Mouse (Mus musculus): ENCODE measurements around the gene Pard6b. TPM values are rescaled to one million over a fixed set of nuclear protein-coding genes. Genes with fewer than 3 reads are reported as not detected.
"Not testable (repeated sequence)": the region's sequence is repeated elsewhere in the genome, so short reads cannot be mapped to it uniquely, and the experiment has no call there.

The Pard6b gene
- polyA plus RNA-seq, 1 experiment from 2014 or later, result 5.3 TPM

DNA sequence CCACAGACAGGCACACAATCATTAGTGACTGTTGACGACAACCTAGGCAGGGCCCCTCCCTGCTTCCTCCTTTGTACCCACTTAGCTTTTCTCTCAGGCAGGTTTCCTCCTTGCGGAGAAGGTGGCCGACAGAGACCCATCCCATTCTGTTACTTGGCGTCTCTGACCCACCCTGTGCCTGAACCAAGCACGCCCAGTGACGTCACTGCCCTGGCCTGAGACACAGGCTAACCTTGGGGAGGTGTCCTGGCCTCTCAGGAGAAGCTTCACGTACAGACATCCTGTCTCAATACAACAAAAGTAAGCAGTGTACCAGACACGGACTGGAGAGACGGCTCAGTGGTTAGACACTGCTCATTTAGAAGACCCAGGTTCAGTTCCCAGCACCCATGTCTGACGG lies 22.5 kb downstream of the Pard6b start:
- Histone ChIP-seq H3K4me1 (replicated peaks) (peaks cover 11% of the 10 kb centered on the region), H3K4me3 (no peak overlapping the region), H3K9me3 (replicated peaks) (no peaks in the 10 kb centered on the region), H3K9ac (no peak overlapping the region), H3K27ac (no peak overlapping the region), H3K27me3 (no peaks in the 10 kb centered on the region), H3K36me3 (peaks cover 12% of the 10 kb centered on the region), H3K4me2 (no peak overlapping the region)
- ATAC-seq (replicated peaks; ENCODE audit: insufficient number of reproducible peaks, insufficient read depth, low FRiP score, low read depth), result no peak
- 84% methylated on average over 10 of the region's 10 CpGs for WGBS

DNA sequence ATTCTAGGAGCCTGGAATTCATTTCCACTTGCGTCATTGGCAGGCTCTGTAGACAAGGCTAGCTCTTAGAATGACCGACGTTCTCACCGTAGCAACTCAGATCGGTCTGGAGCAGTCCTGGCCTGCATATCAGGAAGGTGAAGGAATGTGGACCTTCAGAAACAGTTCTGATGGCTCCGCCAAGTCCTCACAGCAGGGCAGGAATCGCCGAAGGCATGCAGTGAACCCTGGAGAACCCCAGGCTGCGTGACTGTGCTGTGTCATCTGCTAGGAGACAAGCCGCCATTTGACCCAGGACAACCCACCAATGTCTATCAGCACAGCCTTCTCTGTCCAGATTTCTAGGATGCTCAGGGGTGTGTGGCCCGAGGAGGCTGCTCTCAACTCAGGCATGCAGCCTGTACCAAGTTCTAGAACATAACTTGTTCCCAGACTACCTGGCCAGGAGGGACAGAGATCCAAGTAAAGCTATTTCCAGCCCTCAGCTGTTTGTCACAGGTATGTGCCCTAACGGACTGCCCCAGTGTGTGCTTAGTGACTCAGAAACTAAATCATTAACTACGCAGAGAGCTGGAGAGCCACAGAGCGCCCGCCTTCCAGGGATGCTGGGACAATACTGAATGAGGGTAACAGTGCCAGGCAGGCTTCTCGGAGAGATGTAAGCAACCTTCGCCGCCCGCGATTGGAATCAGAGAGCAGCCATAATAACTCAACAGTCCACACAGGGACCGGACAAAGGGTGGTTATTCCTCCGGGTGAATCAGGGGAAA lies 23.8 kb downstream of the Pard6b start:
- H3K36me3 ChIP-seq, result no peaks in the 10 kb centered on the region; the same call in 1 of the 2 replicates
- ATAC-seq (replicated peaks; ENCODE audit: insufficient number of reproducible peaks, insufficient read depth, low FRiP score, low read depth), result no peak
- no peak overlapping the region for H3K27ac ChIP-seq
- no peak overlapping the region for H3K4me3 ChIP-seq
- no peak overlapping the region for H3K4me2 ChIP-seq
- H3K27me3 ChIP-seq, result no peaks in the 10 kb centered on the region
- H3K9ac ChIP-seq, result no peak overlapping the region
- H3K9me3 ChIP-seq (replicated peaks), result no peaks in the 10 kb centered on the region
- H3K4me1 ChIP-seq (replicated peaks), result peaks cover 11% of the 10 kb centered on the region
- WGBS, result 75% methylated on average over 22 of the region's 22 CpGs

DNA sequence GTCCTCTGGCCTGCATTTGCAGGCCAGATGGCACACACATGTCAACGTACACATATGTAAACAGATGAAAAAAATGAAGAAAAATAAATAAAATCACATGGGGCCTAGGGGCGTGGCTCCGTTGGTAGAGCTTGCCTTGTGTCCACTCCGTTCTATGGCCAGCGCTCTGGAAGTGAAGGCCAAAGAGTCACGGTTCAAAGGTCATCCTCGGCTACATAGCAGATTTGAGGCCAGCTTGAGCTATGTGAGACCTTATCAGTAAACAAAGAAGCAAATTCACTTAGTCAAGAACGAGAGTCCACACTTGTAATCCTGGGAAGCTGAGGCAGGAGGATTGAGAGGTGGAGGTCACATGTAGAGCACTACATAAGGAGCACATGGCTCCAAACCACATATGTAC lies 24.5 kb downstream of the Pard6b start:
- Histone ChIP-seq H3K27me3 (no peaks in the 10 kb centered on the region), H3K4me2 (no peak overlapping the region), H3K4me3 (no peak overlapping the region), H3K9ac (no peak overlapping the region), H3K9me3 (replicated peaks) (no peaks in the 10 kb centered on the region), H3K27ac (no peak overlapping the region), H3K36me3 (no peaks in the 10 kb centered on the region), H3K4me1 (replicated peaks) (peaks cover 11% of the 10 kb centered on the region)
- ATAC-seq (replicated peaks; ENCODE audit: insufficient number of reproducible peaks, insufficient read depth, low FRiP score, low read depth), result no peak
- WGBS, result 77% methylated on average over 8 of the region's 8 CpGs

DNA sequence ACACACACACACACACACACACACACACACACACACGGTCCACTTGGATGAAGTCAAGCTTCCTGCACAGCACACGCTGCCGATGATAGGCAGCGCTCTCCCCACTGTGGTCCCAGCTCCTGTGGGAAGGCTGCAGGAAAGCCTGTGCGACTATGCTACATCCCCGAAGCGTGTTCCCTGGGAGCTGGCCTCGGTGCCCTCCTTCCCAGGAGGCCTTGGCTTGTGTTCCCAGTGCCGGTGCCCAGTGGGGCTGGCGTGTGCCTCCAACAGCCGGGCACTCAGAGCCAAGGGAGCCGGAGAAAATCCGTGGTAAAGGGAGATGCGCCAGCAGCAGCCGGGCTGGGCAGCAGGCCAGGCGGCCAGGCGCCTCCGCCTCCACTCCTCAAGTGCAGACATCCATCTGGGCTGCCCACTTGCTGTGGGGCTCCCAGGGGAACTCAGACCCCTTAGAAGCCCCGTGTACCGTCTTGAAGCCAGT lies 25.9 kb downstream of the Pard6b start:
- Histone ChIP-seq H3K36me3 (no peaks in the 10 kb centered on the region), H3K4me1 (replicated peaks) (peaks cover 11% of the 10 kb centered on the region), H3K27me3 (no peaks in the 10 kb centered on the region), H3K9ac (peak overlapping the region; percentile 41), H3K27ac (peak overlapping the region; percentile 85), H3K4me3 (peak overlapping the region; percentile 35), H3K4me2 (peak overlapping the region; percentile 66), H3K9me3 (replicated peaks) (no peaks in the 10 kb centered on the region)
- peak; percentile 61 for ATAC-seq (replicated peaks; ENCODE audit: insufficient number of reproducible peaks, insufficient read depth, low FRiP score, low read depth)
- WGBS, result 33% methylated on average over 20 of the region's 20 CpGs

DNA sequence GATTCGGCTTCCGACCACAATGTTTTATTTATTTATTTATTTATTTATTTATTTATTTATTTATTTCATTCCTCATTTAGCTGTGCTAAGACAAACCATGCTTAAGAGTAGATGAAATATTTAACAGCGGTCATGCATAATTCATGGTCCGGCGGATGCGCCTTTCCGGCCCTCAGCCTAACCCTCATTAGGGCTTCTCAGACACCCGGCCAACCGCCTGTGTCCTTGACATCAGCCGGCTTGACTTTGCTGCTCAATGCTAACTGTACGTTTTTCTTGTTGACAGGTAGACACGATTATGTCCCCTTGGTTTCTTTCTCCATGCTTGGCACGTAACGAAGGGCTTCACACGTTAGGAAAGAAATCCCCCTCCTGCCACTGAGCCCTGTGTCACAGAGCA lies 26.6 kb downstream of the Pard6b start:
- Histone ChIP-seq H3K4me2 (peak overlapping the region; percentile 66), H3K9ac (no peak overlapping the region), H3K9me3 (replicated peaks) (no peaks in the 10 kb centered on the region), H3K27ac (peak overlapping the region; percentile 85), H3K4me3 (no peak overlapping the region), H3K27me3 (no peaks in the 10 kb centered on the region), H3K36me3 (no peaks in the 10 kb centered on the region), H3K4me1 (replicated peaks) (peaks cover 11% of the 10 kb centered on the region)
- WGBS, result 52% methylated on average over 15 of the region's 15 CpGs
- no peak for ATAC-seq (replicated peaks; ENCODE audit: insufficient number of reproducible peaks, insufficient read depth, low FRiP score, low read depth)

DNA sequence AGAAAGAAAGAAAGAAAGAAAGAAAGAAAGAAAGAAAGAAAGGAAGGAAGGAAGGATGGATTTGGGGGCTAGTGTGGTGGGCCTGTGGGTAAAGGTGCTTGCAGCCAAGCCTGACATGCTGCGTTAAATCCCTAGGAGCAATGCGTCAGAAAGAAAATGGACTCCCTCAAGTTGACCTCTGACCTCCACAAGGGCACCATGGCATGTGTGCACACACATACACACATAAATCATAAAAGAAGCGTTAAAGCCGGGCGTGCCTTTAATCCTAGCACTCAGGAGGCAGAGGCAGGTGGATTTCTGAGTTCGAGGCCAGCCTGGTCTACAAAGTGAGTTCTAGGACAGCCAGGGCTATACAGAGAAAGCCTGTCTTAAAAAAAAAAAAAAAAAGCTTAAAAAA lies 27.1 kb downstream of the Pard6b start:
- H3K4me2 ChIP-seq, result not testable (repeated sequence)
- 95% methylated on average over 6 of the region's 6 CpGs for WGBS

DNA sequence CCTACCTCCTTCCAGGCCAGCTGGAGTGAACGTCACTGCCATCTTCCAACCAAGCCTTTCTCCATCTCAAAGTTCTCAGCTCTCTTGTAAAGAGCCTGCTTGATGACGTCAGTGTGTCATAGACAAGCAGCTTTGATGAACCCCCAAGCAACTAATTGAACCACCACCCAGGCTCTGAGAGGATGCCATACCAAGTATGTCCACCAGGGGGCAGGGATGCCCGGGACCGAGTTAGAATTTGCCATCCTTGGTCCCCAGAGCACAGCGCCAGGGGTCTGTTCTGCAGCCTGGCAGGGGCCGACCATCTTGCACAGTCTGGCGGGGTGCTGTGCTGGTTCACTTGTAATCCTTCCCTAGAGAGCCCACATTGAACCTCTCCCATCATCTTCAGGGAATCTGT lies 31.1 kb downstream of the Pard6b start:
- Histone ChIP-seq H3K9ac (no peak overlapping the region), H3K9me3 (replicated peaks) (no peaks in the 10 kb centered on the region), H3K4me3 (no peak overlapping the region), H3K4me1 (replicated peaks) (peaks cover 23% of the 10 kb centered on the region), H3K4me2 (no peak overlapping the region), H3K27me3 (0 out of 2 replicates have a peak, but pooled peaks cover 4% of the 10 kb centered on the region), H3K27ac (no peak overlapping the region), H3K36me3 (no peaks in the 10 kb centered on the region)
- ATAC-seq (replicated peaks; ENCODE audit: insufficient number of reproducible peaks, insufficient read depth, low FRiP score, low read depth), result no peak
- 11% methylated on average over 7 of the region's 7 CpGs for WGBS

More for the DNA sequence above, 27.1 kb downstream of the Pard6b start:
- H3K27me3 ChIP-seq; ATAC-seq (replicated peaks; ENCODE audit: insufficient number of reproducible peaks, insufficient read depth, low FRiP score, low read depth); H3K27ac ChIP-seq; H3K4me3 ChIP-seq; H3K9ac ChIP-seq; H3K9me3 ChIP-seq (replicated peaks); H3K36me3 ChIP-seq: not testable (repeated sequence)
- H3K4me1 ChIP-seq (replicated peaks), result peaks cover 11% of the 10 kb centered on the region

DNA sequence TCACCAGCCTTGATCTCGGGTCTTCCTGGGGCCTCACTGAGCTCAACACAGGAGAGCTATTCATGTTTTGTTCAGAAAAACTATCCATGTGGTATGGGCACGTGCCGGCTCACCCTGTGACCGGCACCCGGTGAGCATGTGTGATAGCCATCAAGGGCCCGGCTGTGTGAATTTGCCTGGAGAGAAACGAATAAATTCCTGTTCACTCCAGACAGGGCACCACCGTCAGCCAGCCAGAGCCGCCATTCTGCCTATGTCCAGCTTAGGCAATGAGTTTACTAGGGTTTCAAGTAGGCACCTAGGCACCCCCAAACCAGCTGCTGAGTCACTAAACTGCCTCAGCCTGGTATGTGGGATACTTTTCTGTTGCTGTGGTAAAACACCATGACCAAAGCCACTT lies 32.5 kb downstream of the Pard6b start:
- Histone ChIP-seq H3K9me3 (replicated peaks) (no peaks in the 10 kb centered on the region), H3K27ac (no peak overlapping the region), H3K27me3 (peaks cover 11% of the 10 kb centered on the region; the same call in 1 of the 2 replicates), H3K4me3 (no peak overlapping the region), H3K36me3 (no peaks in the 10 kb centered on the region), H3K4me2 (no peak overlapping the region), H3K9ac (no peak overlapping the region), H3K4me1 (replicated peaks) (peaks cover 24% of the 10 kb centered on the region)
- no peak for ATAC-seq (replicated peaks; ENCODE audit: insufficient number of reproducible peaks, insufficient read depth, low FRiP score, low read depth)
- 85% methylated on average over 9 of the region's 9 CpGs for WGBS

DNA sequence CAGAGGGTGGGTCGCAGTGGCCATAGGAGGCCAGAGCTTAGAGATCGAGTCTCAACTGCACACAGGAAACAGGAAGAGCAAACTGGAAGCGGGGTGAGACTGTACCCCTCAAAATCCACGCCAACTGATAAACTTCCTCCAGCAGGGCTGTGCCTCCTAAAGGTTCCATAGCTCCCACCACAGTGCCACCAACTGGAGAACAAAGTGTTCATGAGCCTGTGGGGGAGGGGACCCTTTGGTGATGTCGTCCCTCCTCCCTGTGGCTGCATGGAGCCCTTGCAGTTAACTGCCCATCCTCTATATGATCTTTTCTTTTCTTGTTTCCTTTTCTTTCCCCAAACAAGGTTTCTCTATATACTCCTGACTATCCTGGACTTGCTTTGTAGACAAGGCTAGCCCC lies 32.9 kb downstream of the Pard6b start:
- Histone ChIP-seq H3K27me3 (peaks cover 11% of the 10 kb centered on the region; the same call in 1 of the 2 replicates), H3K9me3 (replicated peaks) (no peaks in the 10 kb centered on the region), H3K9ac (no peak overlapping the region), H3K4me3 (no peak overlapping the region), H3K4me2 (no peak overlapping the region), H3K27ac (no peak overlapping the region), H3K36me3 (no peaks in the 10 kb centered on the region), H3K4me1 (replicated peaks) (peaks cover 24% of the 10 kb centered on the region)
- no peak for ATAC-seq (replicated peaks; ENCODE audit: insufficient number of reproducible peaks, insufficient read depth, low FRiP score, low read depth)
- 75% methylated on average over 5 of the region's 5 CpGs for WGBS

DNA sequence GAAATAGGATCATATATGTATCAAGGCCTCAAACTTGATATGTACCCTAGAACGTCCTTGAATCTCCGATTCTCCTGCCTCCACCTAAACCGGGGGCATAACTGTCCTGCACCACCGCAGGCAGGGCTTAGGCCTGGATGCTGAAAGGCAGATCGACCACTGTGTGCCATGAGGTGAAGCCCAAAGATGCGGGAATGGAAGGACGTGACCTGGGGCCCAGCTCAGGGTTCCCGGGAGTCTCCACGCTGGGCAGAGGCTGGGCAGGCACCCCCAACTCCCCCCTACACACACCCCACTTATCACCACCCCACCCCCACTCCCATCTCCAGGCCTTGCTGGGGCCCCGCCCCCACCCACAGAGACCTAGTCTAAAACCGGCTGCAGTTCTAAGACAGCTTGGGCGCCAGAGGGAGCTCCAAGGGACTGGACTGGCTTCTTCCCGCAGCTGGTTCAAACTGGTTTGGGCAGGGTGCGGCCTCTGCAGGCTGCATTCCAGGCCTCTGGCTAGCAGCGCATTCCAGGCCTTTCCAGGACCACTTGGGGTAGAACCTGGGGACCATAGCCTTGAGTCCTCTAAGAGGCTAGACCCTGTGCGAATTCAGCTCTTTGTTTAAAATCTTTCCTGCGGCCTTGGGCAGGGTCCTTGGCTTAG lies 34.0 kb downstream of the Pard6b start:
- Histone ChIP-seq H3K36me3 (no peaks in the 10 kb centered on the region), H3K4me3 (no peak overlapping the region), H3K27me3 (peaks cover 11% of the 10 kb centered on the region; the same call in 1 of the 2 replicates), H3K27ac (peak overlapping the region; percentile 72), H3K9ac (peak overlapping the region; percentile 36), H3K9me3 (replicated peaks) (no peaks in the 10 kb centered on the region), H3K4me1 (replicated peaks) (peaks cover 24% of the 10 kb centered on the region), H3K4me2 (0 out of 2 replicates have a peak overlapping the region, but pooled peaks have one; percentile 13)
- ATAC-seq (replicated peaks; ENCODE audit: insufficient number of reproducible peaks, insufficient read depth, low FRiP score, low read depth), result peak; percentile 85
- 16% methylated on average over 17 of the region's 17 CpGs for WGBS

DNA sequence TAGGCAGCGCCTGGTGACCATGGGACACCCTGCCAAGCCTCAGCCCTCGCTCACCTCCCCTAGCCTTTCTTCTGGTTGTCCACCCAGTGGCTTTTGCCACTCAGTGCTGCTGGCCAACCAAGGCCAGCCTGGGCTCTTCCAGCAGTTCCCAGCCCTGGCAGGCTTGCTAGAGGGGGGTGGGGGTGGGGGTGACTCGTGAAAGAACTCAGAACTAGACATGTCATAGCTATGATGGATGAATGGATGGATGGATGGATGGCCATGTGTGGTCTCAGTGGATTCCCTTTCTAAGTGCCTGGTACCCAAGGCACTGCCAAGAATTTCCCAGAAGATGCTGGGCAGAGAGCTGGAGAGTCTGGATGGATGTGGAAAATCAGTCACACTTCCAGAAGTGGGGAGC lies 35.0 kb downstream of the Pard6b start:
- Histone ChIP-seq H3K9ac (no peak overlapping the region), H3K4me1 (replicated peaks) (peaks cover 24% of the 10 kb centered on the region), H3K27me3 (peaks cover 11% of the 10 kb centered on the region; the same call in 1 of the 2 replicates), H3K9me3 (replicated peaks) (no peaks in the 10 kb centered on the region), H3K36me3 (no peaks in the 10 kb centered on the region), H3K27ac (no peak overlapping the region), H3K4me2 (no peak overlapping the region), H3K4me3 (no peak overlapping the region)
- no peak for ATAC-seq (replicated peaks; ENCODE audit: insufficient number of reproducible peaks, insufficient read depth, low FRiP score, low read depth)
- 92% methylated on average over 3 of the region's 3 CpGs for WGBS

Measured in heart, embryonic 15.5 days (tissue).